Mouse (Mus musculus): Measurements from ENCODE around the gene Odf3l1. TPM values are rescaled to one million over a fixed set of nuclear protein-coding genes. Genes with fewer than 3 reads are reported as not detected.

Gene Odf3l1
- total RNA-seq, 1 experiment from 2014 or later = not detected

GRCm38 (mm10) chr9:56886113-56886512, 21.6 kb upstream of the Odf3l1 start:
- no peak for ATAC-seq (replicated peaks in 1 of 2; ENCODE audit: insufficient read depth in 1 of 2, low FRiP score in 2 of 2, low TSS enrichment in 1 of 2, low read depth in 1 of 2, poor library complexity in 2 of 2, severe bottlenecking in 2 of 2)

- ATAC-seq (replicated peaks in 1 of 2; ENCODE audit: insufficient read depth in 1 of 2, low FRiP score in 2 of 2, low TSS enrichment in 1 of 2, low read depth in 1 of 2, poor library complexity in 2 of 2, severe bottlenecking in 2 of 2) = no peak
Observed at GRCm38 (mm10) chr9:56884328-56884727, 19.8 kb upstream of the Odf3l1 start.

- ATAC-seq (replicated peaks in 1 of 2; ENCODE audit: insufficient read depth in 1 of 2, low FRiP score in 2 of 2, low TSS enrichment in 1 of 2, low read depth in 1 of 2, poor library complexity in 2 of 2, severe bottlenecking in 2 of 2) = no peak
Observed at GRCm38 (mm10) chr9:56883470-56883869, 19.0 kb upstream of the Odf3l1 start.

GRCm38 (mm10) chr9:56882818-56883217, 18.3 kb upstream of the Odf3l1 start:
- ATAC-seq (replicated peaks in 1 of 2; ENCODE audit: insufficient read depth in 1 of 2, low FRiP score in 2 of 2, low TSS enrichment in 1 of 2, low read depth in 1 of 2, poor library complexity in 2 of 2, severe bottlenecking in 2 of 2) = no peak

- no peak for ATAC-seq (replicated peaks in 1 of 2; ENCODE audit: insufficient read depth in 1 of 2, low FRiP score in 2 of 2, low TSS enrichment in 1 of 2, low read depth in 1 of 2, poor library complexity in 2 of 2, severe bottlenecking in 2 of 2)
Observed at GRCm38 (mm10) chr9:56882283-56882682, 17.8 kb upstream of the Odf3l1 start.

- ATAC-seq (replicated peaks in 1 of 2; ENCODE audit: insufficient read depth in 1 of 2, low FRiP score in 2 of 2, low TSS enrichment in 1 of 2, low read depth in 1 of 2, poor library complexity in 2 of 2, severe bottlenecking in 2 of 2) = no peak; a peak in 1 of 4 replicates
Observed at GRCm38 (mm10) chr9:56881539-56882082, 17.1 kb upstream of the Odf3l1 start.

GRCm38 (mm10) chr9:56880790-56881189, 16.3 kb upstream of the Odf3l1 start:
- no peak for ATAC-seq (replicated peaks in 1 of 2; ENCODE audit: insufficient read depth in 1 of 2, low FRiP score in 2 of 2, low TSS enrichment in 1 of 2, low read depth in 1 of 2, poor library complexity in 2 of 2, severe bottlenecking in 2 of 2)

- ATAC-seq (replicated peaks in 1 of 2; ENCODE audit: insufficient read depth in 1 of 2, low FRiP score in 2 of 2, low TSS enrichment in 1 of 2, low read depth in 1 of 2, poor library complexity in 2 of 2, severe bottlenecking in 2 of 2) = no peak
Observed at GRCm38 (mm10) chr9:56877284-56877683, 12.8 kb upstream of the Odf3l1 start.

GRCm38 (mm10) chr9:56876784-56877183, 12.3 kb upstream of the Odf3l1 start:
- ATAC-seq (replicated peaks in 1 of 2; ENCODE audit: insufficient read depth in 1 of 2, low FRiP score in 2 of 2, low TSS enrichment in 1 of 2, low read depth in 1 of 2, poor library complexity in 2 of 2, severe bottlenecking in 2 of 2) = no peak

GRCm38 (mm10) chr9:56873097-56873496, 8.6 kb upstream of the Odf3l1 start:
- ATAC-seq (replicated peaks in 1 of 2; ENCODE audit: insufficient read depth in 1 of 2, low FRiP score in 2 of 2, low TSS enrichment in 1 of 2, low read depth in 1 of 2, poor library complexity in 2 of 2, severe bottlenecking in 2 of 2) = no peak

- no peak for ATAC-seq (replicated peaks in 1 of 2; ENCODE audit: insufficient read depth in 1 of 2, low FRiP score in 2 of 2, low TSS enrichment in 1 of 2, low read depth in 1 of 2, poor library complexity in 2 of 2, severe bottlenecking in 2 of 2)
Observed at GRCm38 (mm10) chr9:56872105-56872903, 7.8 kb upstream of the Odf3l1 start.

GRCm38 (mm10) chr9:56871191-56871590, 6.7 kb upstream of the Odf3l1 start:
- ATAC-seq (replicated peaks in 1 of 2; ENCODE audit: insufficient read depth in 1 of 2, low FRiP score in 2 of 2, low TSS enrichment in 1 of 2, low read depth in 1 of 2, poor library complexity in 2 of 2, severe bottlenecking in 2 of 2) = no peak

GRCm38 (mm10) chr9:56870778-56871177, 6.3 kb upstream of the Odf3l1 start:
- no peak for ATAC-seq (replicated peaks in 1 of 2; ENCODE audit: insufficient read depth in 1 of 2, low FRiP score in 2 of 2, low TSS enrichment in 1 of 2, low read depth in 1 of 2, poor library complexity in 2 of 2, severe bottlenecking in 2 of 2)

GRCm38 (mm10) chr9:56869552-56869951, 5.1 kb upstream of the Odf3l1 start:
- ATAC-seq (replicated peaks in 1 of 2; ENCODE audit: insufficient read depth in 1 of 2, low FRiP score in 2 of 2, low TSS enrichment in 1 of 2, low read depth in 1 of 2, poor library complexity in 2 of 2, severe bottlenecking in 2 of 2) = no peak

- no peak; a peak in 1 of 4 replicates for ATAC-seq (replicated peaks in 1 of 2; ENCODE audit: insufficient read depth in 1 of 2, low FRiP score in 2 of 2, low TSS enrichment in 1 of 2, low read depth in 1 of 2, poor library complexity in 2 of 2, severe bottlenecking in 2 of 2)
Observed at GRCm38 (mm10) chr9:56868292-56868691, 3.8 kb upstream of the Odf3l1 start.

GRCm38 (mm10) chr9:56866430-56866829, 2.0 kb upstream of the Odf3l1 start:
- ATAC-seq (replicated peaks in 1 of 2; ENCODE audit: insufficient read depth in 1 of 2, low FRiP score in 2 of 2, low TSS enrichment in 1 of 2, low read depth in 1 of 2, poor library complexity in 2 of 2, severe bottlenecking in 2 of 2) = no peak

GRCm38 (mm10) chr9:56865673-56866400, 1.4 kb upstream of the Odf3l1 start:
- no peak for ATAC-seq (replicated peaks in 1 of 2; ENCODE audit: insufficient read depth in 1 of 2, low FRiP score in 2 of 2, low TSS enrichment in 1 of 2, low read depth in 1 of 2, poor library complexity in 2 of 2, severe bottlenecking in 2 of 2)

- no peak for ATAC-seq (replicated peaks in 1 of 2; ENCODE audit: insufficient read depth in 1 of 2, low FRiP score in 2 of 2, low TSS enrichment in 1 of 2, low read depth in 1 of 2, poor library complexity in 2 of 2, severe bottlenecking in 2 of 2)
Observed at GRCm38 (mm10) chr9:56864832-56865231, 353 bp upstream of the Odf3l1 start, which contains the start of gene Cspg4. Gene Cspg4, plus strand, starts transcription at chr9:56865033.
